Mouse (Mus musculus) ES-Bruce4 (cell line): Measurements from ENCODE around the gene Itga1. TPM values are rescaled to one million over a fixed set of nuclear protein-coding genes. Genes with fewer than 3 reads are reported as not detected.

ENCODE experiments used
- H3K27ac ChIP-seq: 2 replicates; pipeline ENCODE4 v1.5.1; 2012; ENCODE audit warnings: low read length, inconsistent platforms; ENCODE audit not compliant: insufficient read depth
- H3K27me3 ChIP-seq: 2 replicates; pipeline ENCODE4 v1.6.1; 2012; ENCODE audit warnings: mild to moderate bottlenecking, low read length, inconsistent platforms; ENCODE audit not compliant: control insufficient read depth, poor library complexity, insufficient read depth, severe bottlenecking
- H3K36me3 ChIP-seq: 2 replicates; pipeline ENCODE4 v1.6.1; 2012; ENCODE audit warnings: inconsistent platforms, mild to moderate bottlenecking, low read length, moderate library complexity; ENCODE audit not compliant: control insufficient read depth, poor library complexity, insufficient read depth, severe bottlenecking
- H3K4me1 ChIP-seq: one replicate; pipeline ENCODE4 v1.8.1; 2011; ENCODE audit warnings: low read length; ENCODE audit not compliant: control insufficient read depth, insufficient read depth
- H3K4me3 ChIP-seq: 2 replicates; pipeline ENCODE4 v1.5.1; 2011; ENCODE audit warnings: low read depth, mild to moderate bottlenecking, low read length
- H3K9ac ChIP-seq: 2 replicates; pipeline ENCODE4 v1.6.1; 2012; ENCODE audit warnings: low read depth, mild to moderate bottlenecking, inconsistent platforms; ENCODE audit not compliant: poor library complexity, severe bottlenecking
- H3K9me3 ChIP-seq: replicated peaks from 2 replicates; pipeline ENCODE4 v1.6.1; 2012; ENCODE audit warnings: mild to moderate bottlenecking, low read length, inconsistent platforms; ENCODE audit not compliant: control insufficient read depth, poor library complexity, insufficient read depth, severe bottlenecking
- CTCF ChIP-seq: IDR thresholded peaks from one replicate; pipeline ENCODE4 v1.8.1; 2011; ENCODE audit warnings: low read depth, low read length
- EP300 ChIP-seq: IDR thresholded peaks from 2 replicates; pipeline ENCODE4 v1.6.1; 2011; ENCODE audit warnings: low read depth, low read length; ENCODE audit not compliant: insufficient read depth
- POLR2A ChIP-seq: IDR thresholded peaks from one replicate; pipeline ENCODE4 v1.8.1; 2011; ENCODE audit warnings: low read length; ENCODE audit not compliant: insufficient read depth
- polyA plus RNA-seq: library from polyadenylated mRNA; stranded (reverse); fragments of >200 nt; gene quantifications from 2 replicates; pipeline ENCODE4 v1.2.4, GENCODE M21; 2011; ENCODE audit warnings: low read depth; ENCODE audit not compliant: missing spikeins, insufficient read depth, insufficient read length

Itga1 gene
- polyA plus RNA-seq, 1 experiment = 5.2 TPM

DNA sequence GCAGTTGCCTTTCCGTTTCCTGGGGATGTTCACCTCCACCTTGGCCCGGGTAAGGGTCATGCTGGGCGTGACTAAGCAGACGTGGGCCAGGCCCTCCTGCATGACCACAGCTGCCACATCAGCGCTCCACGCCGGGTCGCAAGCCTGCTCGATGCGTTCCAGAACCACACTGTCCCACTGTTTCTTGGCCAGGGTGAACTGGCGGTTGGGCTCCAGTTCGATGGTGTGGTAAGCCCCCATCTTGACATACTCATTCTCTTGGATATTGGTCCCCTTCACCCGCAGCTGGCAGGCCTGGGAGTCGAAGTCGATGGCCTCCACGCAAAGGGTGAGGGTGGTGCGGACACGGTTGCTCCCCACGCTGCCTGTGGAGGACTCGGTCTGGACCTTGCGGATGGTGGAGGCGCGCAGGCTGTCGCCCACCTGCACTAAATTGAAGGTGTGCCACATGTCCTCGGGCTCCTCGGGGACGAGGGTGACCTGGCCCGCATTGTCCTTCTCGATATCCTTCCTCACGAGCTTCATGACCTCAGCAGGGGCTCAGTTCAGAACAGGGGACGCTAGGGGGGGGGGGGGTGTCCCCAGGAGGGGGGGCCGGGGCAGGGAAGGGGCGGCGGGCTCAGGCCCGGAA is 12.3 kb downstream of the Itga1 start:
- Histone ChIP-seq H3K4me1 (no peaks in the 10 kb centered on the region), H3K9me3 (no peaks in the 10 kb centered on the region), H3K27me3 (no peaks in the 10 kb centered on the region), H3K4me3 (peak overlapping the region; percentile 92), H3K36me3 (peaks cover 11% of the 10 kb centered on the region), H3K9ac (peak overlapping the region; percentile 80), H3K27ac (no peak overlapping the region)
- TF ChIP-seq EP300 = no peak

DNA sequence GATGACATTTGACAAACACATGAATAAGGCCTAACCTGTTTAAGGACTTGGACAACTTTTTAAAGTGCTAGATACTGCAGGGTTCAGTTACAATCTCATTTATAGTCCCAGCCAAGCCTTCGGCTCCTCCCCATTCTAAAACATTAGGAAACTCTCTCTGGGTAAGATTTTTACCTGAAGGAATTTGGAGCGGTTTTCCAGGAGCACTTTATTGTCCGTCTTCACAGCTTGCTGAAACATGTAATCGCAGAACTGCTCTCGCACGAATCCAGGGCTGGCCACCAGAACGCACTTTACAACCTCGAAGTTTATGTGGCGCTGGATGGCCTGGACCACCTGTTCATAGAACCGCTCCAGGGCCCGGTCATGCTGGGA is 12.8 kb downstream of the Itga1 start:
- no peaks in the 10 kb centered on the region for H3K27me3 ChIP-seq
- peak overlapping the region; percentile 80 for H3K9ac ChIP-seq
- no peaks in the 10 kb centered on the region for H3K9me3 ChIP-seq
- no peaks in the 10 kb centered on the region for H3K4me1 ChIP-seq
- no peak overlapping the region for H3K27ac ChIP-seq
- peak overlapping the region; percentile 92 for H3K4me3 ChIP-seq
- peaks cover 11% of the 10 kb centered on the region for H3K36me3 ChIP-seq
- TF ChIP-seq EP300 (no peak), POLR2A (no peak), CTCF (no peak)

DNA sequence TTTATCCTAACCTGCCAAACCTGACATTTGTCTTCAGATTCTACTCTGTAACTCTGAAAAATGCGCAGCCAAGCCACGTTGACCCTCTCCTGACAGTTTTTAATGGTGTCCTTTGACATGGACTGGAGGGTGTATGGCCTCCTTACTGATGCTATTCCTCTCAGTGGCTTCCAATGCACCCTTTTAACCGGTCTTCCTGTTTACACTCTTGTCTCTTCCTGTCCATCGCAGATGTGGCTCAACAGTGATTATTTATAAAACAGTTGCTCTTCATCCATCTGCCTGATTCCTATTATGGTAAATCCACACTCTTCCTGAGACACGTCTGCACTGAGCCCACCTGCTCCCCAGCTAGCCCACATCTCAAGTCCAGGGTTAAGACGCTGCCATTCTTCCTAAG is 15.8 kb downstream of the Itga1 start:
- no peak for TF ChIP-seq EP300
- TF ChIP-seq POLR2A = no peak
- no peak for TF ChIP-seq CTCF
- H3K9me3 ChIP-seq = peaks cover 8% of the 10 kb centered on the region; the same call in 1 of the 2 replicates
- H3K27me3 ChIP-seq = no peaks in the 10 kb centered on the region
- H3K36me3 ChIP-seq = peaks cover 11% of the 10 kb centered on the region
- no peak overlapping the region for H3K4me3 ChIP-seq
- H3K9ac ChIP-seq = no peak overlapping the region
- no peaks in the 10 kb centered on the region for H3K4me1 ChIP-seq
- H3K27ac ChIP-seq = no peak overlapping the region

DNA sequence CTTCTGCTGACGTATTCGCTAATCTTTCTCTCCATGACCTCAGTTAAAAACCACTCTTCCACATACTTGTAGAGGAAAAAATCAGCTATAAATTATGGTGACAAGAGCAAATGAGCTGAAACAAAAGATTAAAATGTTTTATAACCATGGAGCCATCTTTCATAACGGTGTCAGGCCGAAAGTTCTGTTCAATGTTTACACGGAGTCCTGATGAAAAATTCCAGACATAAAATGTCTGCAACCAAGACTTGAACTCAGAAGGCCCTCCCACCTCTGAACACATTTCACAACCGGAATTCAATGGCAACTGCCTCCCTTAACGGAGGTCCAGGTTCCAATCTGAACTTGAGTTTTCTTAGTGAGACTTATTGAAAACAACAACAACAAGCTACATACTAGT is 19.4 kb downstream of the Itga1 start:
- H3K4me3 ChIP-seq = no peak overlapping the region
- H3K27ac ChIP-seq = no peak overlapping the region

DNA sequence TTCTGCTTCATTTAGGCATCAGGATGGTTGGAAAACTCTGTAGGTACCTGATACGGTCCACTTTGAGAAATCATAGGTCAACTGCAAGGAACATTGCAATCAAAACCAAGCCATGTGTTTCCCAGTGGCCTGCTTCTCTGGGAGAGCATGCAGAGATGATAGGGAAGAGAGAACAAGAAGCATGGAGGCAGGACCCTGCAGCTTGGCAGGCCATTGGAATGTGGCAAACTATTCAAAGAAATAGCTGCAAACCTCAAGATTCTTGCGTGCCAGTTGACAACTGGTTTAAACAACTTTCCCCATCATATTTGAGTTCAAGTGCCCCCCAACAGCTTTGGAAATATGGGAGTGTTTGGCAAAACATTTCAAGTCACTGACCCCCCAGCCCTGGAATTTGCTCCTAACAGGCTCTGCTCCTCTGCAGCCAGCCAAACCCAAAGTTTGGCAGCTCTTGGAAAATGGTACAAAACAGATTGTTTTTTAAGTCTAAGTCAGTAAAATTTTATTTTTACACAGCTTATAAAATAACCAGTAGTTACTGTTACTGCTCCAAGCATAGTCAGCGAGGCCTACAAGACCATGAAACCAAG is 21.7 kb downstream of the Itga1 start:
- TF ChIP-seq EP300 (no peak), POLR2A (no peak), CTCF (no peak)
- Histone ChIP-seq H3K4me1 (peaks cover 3% of the 10 kb centered on the region), H3K9ac (no peak overlapping the region)

More for the DNA sequence above, 19.4 kb downstream of the Itga1 start:
- H3K9me3 ChIP-seq = peaks cover 8% of the 10 kb centered on the region; the same call in 1 of the 2 replicates
- H3K9ac ChIP-seq = no peak overlapping the region
- H3K27me3 ChIP-seq = no peaks in the 10 kb centered on the region
- TF ChIP-seq POLR2A = no peak
- TF ChIP-seq CTCF = no peak
- TF ChIP-seq EP300 = no peak
- peaks cover under 1% of the 10 kb centered on the region for H3K4me1 ChIP-seq
- no peaks in the 10 kb centered on the region; the same call in 1 of the 2 replicates for H3K36me3 ChIP-seq

DNA sequence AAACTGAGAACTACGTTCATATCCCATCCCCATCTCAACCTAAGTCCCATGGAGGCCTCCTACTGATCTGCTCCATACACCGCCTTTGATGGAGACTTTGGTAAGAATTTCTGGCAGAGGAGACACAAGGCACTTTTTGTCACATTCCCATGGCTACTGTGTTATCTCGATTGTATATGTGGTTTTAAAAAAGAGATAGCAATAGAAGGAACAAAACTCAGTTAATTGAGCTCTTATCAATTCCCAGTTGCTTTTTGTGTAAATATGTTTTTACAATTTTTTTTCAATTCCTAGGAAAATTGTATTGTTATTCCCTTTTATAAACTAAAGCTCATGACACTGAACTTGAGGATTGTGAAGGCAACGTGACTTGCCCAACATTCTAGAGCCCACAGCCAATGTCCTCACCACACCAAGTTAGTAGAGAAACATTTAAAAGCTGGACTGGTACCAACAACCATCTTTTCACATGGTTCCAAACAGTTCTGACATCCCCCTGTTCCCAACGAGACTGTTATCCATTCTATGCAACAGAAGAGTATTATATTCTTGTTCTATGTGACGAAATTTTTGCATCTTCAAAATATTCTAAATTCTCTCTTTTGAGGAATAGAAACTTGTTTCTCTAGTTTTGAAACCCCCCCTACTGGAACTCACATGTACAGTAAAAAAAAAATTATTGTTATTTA is 22.6 kb downstream of the Itga1 start:
- no peaks in the 10 kb centered on the region for H3K27me3 ChIP-seq
- TF ChIP-seq POLR2A (no peak), EP300 (no peak), CTCF (no peak)
- H3K36me3 ChIP-seq = no peaks in the 10 kb centered on the region
- peaks cover 8% of the 10 kb centered on the region; the same call in 1 of the 2 replicates for H3K9me3 ChIP-seq
- no peak overlapping the region for H3K27ac ChIP-seq
- peaks cover 3% of the 10 kb centered on the region for H3K4me1 ChIP-seq
- H3K4me3 ChIP-seq = no peak overlapping the region
- no peak overlapping the region for H3K9ac ChIP-seq

More for the DNA sequence above, 21.7 kb downstream of the Itga1 start:
- H3K27ac ChIP-seq = no peak overlapping the region
- no peaks in the 10 kb centered on the region for H3K36me3 ChIP-seq
- H3K9me3 ChIP-seq = peaks cover 8% of the 10 kb centered on the region; the same call in 1 of the 2 replicates
- no peaks in the 10 kb centered on the region for H3K27me3 ChIP-seq
- H3K4me3 ChIP-seq = no peak overlapping the region
